Mouse (Mus musculus) granulocyte monocyte progenitor cell, adult 5-6 weeks (primary cell): ENCODE measurements around the gene Hhipl2. TPM values are rescaled to one million over a fixed set of nuclear protein-coding genes. Genes with fewer than 3 reads are reported as not detected.
"Not testable (repeated sequence)": the region's sequence is repeated elsewhere in the genome, so short reads cannot be mapped to it uniquely, and the experiment has no call there.

Source experiments
- ATAC-seq: replicated peaks from 2 replicates; pipeline ENCODE4 v1.8.0; 2016; ENCODE audit warnings: mild to moderate bottlenecking, moderate TSS enrichment, inconsistent platforms; ENCODE audit not compliant: poor library complexity, severe bottlenecking
- total RNA-seq, 2 experiments: library from RNA; stranded (forward) in 1 of 2; stranded (reverse) in 1 of 2; fragments of 200-712, 200-1000 nt in 1 of 2; fragments of >200 nt in 1 of 2; fragmentation: Nextera tagmentation in 1 of 2; gene quantifications; 2 replicates each; pipeline ENCODE4 v1.2.3; 2014 to 2017

Gene Hhipl2
- total RNA-seq (2014; fragmentation: Nextera tagmentation) (not detected in 2 replicates), total RNA-seq (2017) (not detected in 2 replicates)

DNA sequence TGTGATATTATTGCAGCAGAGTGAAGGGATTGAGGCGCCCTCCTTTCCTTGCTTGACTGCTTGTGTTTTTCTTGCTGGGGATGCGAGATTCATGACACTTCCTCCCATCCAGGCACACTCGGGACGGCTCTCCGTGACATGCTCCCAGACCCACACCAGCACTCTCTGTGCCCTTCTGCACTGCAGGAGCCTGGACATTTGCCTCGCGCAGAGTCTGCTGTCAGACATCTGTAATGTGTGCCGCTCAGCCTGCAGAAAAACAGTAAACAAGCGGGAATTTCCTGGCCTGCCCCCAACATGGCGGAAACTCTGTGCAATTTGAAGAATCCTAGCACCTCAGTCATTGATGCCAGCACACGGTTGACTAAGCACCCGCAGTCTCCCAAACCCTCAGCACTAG is at the start of gene Hhipl2:
Gene Hhipl2 (plus strand): TSS at position 343 of the 400 bp plus-strand sequence.
- no peak for ATAC-seq

DNA sequence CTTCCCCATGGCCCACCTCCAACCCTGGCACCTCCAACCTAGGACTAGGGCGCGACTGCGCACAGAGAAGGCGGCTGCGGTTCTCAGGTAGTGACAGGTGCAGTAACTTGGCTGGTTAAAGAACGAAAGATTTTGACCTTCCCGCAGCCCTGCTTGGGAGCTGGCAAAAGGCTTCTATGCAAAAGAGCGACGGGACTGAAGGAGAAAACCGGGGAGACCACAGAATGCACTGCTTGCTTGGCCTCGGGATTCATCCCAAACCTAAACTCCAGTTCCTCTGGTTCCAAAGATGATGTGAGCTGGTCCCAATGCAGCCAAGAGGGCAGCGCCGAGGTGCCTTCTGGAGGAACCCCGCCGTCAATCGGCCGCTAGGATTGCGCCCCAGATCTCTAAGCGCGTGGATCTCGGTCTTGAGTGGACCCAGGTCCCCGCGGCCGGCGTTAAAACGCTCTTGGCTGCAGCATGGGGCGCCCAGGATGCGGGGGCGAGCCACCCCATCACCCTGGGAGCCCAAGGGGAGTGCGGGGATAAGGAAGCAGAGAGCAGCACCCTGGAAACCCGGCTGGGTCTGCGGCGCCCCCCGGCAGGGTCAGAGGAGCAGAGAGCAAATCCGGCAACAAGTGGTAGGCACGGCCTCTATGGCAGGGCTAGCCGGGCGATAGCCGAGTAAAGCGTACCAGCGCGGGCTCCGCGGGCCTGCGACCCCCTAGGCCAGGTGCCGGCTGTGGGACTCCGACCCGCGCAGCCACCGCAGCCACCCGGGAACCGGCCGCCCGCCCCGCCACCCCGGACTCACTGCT is 49.2 kb upstream of the Hhipl2 start:
- peak; percentile 23 for ATAC-seq

DNA sequence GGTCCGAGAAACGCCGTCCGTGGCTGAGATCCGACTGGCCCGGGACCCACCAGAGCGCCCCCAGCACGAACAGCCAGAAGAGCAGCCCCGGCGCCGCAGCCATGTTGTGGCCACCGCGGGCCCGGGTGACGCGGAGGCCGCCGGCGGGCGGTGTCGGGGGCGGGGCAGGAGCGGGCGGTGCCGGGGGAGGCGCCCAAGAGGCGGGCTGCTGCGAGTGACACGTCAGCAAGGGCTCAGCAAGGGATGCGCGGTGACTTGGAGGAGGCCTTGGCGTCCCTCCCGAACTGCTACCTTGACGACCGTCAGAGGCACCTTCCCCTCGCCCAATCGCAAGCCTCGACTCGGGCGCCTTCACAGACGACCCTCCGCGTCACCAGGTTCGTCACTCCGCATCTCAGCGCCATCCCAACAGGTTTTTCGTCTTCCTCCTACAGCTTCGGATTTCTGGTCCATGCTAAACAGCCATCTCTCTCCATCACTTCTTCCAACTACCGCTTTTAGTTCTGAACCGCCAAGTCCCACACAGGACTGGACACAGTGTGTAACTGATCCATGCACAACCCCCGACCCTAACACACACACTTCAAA is 48.5 kb upstream of the Hhipl2 start, which contains the start of gene Mia3:
Gene Mia3 (minus strand): TSS at position 127 of the 588 bp plus-strand sequence.
- peak; percentile 99 for ATAC-seq

DNA sequence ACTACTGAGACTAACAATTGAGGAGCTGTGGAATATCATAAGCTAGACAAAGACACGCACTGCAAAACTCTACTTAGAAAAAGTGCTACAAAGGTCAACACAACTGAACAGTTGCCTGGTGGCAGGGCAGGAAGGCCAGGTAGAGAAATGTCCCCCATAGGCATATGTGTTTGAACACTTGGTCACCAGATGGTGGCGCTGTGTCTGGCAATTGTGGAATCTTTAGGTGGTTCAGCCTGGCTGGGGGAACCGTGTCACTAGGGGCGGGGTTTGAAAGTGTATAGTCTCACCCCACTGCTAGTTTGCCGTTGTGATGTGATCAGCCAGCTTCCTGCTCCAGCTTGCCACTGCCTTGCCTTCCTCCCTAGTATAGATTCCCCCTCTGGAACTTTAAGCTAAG is 43.3 kb upstream of the Hhipl2 start:
- no peak for ATAC-seq

DNA sequence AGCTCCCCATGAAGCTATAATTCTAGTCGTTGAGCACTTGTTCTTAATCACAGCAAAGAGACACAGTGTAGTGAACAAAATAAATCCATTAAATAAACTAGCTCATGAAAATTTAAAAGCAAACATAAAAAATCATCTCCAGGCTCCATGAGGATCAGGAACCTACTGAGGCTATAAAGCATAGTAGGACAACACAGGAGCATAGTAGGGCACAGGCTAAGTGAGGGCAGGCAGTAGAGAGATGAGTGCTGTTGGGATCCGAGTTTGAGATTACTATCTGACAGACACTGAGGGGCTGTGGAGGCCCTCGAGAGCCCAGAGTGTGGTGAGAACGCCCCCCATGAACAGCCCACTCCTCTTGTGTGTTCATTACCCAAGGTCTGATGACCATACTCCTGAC is 41.0 kb upstream of the Hhipl2 start:
- ATAC-seq = no peak

DNA sequence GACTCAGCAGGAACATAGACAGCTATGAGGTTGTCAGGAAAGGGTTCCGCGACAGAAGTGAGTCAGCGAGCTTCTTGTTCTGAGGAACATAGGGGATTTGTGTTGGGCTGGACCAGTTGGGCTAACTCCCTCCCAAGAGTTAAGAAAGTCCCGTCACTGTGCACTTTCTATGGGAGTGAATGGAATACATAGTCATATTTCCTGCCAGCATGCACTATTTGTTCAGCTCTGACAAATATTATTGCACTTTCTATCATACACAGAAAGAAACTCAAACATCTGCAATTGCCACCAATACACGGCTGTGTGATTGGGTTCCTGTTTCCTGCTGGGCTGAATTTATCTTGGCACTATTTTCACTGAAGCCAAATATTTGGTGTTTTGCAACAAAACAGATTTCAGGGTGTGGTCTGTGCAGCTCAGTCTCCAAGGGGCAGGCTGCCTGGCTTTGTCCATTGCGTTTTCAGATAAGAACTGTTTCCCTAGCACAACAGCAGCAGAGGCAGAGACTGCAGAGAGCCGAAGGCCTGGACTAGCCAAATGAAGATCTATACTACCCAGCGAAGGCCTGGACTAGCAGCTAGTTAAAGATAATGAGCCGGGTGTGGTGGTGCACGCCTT is 39.6 kb upstream of the Hhipl2 start:
- ATAC-seq = peak; percentile 40; the same call in 1 of the 2 replicates

DNA sequence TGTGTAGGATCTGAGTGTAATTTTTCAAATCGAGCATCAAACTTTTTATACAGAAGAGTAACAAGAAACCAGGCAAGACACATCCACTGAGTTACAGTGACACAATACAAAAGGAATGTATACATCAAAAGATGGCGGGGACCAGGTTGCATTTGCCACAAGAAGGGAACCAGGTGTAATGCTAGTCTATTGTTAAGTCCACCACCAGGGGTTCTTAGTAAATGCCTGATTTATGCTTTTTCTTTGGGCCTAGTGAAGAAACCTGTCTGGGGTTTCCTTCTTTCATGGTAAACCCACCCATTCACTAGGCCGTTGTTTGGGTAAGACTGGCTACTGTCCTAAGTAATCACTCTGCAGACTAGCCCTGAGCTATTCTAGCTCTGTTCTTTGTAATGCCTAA is 38.6 kb upstream of the Hhipl2 start:
- ATAC-seq = not testable (repeated sequence)

DNA sequence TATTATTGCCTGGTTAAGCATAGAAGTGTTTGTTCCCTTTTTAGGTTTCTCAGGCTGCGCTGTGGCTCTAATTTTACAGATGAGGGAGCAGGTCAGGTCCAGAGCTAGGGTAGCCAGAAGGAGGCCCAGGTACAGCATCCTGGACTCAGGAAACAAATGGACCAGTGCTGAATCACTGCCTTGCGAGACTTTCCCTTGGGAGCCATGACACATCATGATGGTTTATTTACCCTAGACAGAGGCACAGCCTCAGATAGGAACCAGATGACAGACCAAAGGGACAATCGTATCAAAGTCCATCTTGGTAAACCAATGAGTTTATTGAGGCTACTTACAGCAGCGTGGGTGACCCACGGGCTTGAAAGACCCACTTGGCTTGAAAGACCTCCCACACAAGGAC is 36.2 kb upstream of the Hhipl2 start:
- ATAC-seq = no peak

DNA sequence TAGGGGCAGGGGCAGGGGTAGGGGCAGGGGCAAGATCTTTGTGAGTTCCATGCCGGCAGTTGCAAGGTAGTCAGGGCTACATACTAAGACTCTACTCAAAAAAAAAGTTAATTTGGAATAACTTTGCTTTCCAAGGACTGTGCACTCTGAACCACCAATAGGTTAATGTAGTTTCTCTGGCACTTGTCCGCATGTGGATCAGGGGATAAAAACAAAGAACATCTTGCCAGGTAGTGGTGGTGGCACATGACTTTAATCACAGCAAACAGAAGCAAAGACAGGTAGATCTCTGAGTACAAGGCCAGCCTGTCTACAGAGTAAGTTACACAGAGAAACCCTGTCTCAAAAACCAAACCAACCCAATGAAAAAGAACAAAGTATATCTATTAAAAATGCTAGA is 35.4 kb upstream of the Hhipl2 start:
- no peak for ATAC-seq

DNA sequence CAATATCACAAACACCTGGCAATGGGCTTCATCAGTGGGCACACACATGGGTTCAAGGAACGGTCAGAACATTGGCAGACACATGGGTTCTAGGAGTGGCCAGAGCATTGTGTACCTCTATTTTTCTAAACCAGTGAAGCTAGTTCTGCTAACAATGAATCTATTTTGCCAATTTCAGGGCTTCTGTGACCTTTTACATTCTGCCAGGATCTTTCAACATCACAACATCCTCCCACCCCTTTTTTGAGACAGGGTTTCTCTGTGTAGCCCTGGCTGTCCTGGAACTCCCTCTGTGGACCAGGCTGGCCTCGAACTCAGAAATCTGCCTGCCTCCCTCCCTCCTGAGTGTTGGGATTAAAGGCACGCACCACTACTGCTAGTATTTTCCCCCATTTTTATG is 30.6 kb upstream of the Hhipl2 start:
- ATAC-seq = not testable (repeated sequence)

DNA sequence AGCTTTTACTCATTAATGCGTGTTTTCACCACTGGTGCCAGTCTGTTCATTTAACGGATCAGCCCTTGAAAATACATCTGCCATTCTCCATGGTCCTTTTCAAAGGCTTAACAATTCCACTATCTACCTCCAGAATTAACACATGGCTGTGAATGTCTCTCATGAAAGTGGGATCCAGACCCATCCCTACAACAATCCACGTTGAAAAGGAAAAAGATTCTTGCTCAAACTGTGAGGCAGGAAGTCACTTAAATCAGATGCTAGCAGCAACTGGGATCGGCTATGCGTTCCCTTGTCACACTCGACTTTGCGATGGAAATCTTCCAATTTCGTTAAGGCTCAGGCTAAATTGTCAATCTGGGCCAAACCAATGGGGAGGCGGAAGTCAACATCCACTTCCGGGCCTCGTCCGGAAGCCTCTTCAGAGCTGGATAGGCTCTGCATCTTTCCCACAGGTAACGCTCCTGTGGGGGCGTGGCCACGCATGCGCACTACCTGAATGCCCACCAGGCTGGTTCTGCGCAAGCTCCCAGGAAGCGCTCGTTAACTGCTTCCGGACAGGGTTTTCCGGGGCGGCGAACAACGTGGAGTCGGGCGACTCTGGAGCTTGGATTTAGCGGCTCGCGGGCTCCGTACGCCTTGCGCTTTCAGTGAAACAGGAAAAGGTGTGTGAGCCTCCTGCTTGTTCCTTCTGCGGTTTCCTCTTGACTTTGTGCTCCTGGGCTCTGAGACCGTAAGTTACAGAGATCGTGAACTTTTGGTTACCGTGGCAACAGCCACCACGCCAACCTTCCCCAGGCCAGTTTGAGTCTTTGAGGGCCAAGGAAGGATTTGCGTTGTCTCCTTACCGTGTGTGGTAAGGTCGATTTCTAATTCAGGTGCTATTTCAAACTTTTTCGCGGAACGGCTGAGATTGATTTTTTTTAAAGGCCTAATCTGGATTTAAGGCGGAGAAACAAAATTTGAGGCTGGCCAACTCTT is 29.3 kb upstream of the Hhipl2 start, which contains the start of gene Taf1a:
Gene Taf1a (plus strand): TSS at position 556 of the 981 bp plus-strand sequence.
- peak; percentile 98 for ATAC-seq

DNA sequence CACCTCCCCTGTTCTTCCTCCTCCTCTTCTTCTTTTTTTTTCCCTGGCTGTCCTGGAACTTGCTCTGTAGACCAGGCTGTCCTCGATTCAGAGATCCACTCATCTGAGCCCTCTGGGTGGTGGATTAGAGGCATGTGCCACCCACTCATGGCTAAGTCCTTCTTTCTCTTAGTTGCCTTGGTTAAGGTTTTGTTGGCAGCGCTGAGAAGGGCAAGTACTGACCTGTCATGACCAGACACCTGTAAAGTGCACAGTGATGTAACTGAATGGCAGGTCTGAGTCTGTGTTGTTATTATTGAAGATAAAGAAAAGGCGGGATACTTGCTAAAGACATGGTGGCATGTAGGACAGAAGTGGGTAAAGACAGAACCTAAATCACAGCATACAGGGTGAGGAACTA is 14.6 kb upstream of the Hhipl2 start:
- no peak for ATAC-seq

DNA sequence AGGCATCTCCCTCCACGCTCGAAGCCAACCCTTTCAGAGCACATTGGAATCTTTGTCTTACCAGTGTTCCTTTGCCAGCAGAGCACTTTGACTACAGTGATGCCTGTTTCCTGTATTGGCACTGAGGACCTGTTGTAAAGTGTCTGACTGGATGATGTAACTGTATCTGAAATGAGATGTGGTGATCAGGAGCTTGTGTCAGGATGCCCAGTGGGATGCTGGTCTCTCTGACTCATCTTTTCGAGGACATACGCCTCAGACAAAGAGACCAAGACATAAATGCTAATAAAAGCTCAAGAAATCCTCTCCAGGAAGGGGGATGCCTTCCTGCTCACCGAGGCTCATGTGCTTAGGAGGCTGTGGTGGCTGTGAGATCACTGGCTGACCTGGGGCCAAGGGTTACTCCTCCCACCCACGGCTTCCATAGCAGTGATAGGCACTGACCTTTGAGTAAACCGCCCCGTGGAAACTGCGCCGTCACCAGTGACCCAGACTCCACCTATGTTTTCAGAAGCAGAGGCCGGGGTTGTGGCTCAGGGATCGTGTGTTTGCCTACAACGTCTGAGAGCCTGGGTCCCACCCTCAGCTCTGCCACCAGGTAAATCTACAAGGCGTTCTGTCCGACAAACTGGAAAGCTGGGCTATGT is 3.8 kb upstream of the Hhipl2 start:
- ATAC-seq = no peak

DNA sequence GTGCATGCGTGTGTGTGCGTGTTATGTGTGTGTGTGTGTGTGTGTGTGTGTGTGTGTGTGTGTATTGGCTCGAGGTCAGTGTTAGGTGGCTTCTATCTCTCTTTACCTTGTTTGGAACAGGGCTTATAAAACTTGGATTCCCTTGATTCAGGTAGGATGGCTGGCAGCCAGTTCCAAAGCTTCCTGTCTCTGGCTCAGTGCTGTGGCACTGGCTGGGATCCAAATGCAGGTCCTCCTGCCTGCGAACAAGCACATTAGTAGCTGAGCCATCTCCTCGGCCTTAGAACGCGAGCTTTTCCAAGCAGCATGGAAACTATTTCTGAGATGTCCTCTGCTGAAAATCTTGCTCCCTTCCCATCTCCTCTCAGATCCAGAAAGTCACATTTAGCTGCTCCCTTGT is 1.7 kb downstream of the Hhipl2 start:
- no peak for ATAC-seq

DNA sequence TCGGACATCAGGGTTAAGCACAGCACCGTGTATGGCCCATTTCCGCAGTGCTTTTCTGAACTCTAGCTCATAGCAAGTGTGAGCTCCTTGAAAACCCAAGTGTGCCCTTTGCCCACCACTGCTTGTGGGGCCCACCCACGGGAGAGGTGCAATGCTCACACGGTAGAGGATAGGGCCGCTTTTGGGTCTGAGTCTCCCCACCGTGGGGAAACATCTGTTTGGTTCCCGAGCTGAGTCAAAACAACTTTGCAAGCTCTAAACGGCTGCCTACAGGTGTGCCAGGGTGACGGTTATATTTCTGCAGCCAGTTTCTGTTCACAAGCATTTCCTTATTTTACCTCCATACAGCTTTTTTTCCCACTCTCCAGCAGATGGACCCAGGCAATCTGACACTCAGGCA is 2.3 kb downstream of the Hhipl2 start:
- ATAC-seq = no peak

DNA sequence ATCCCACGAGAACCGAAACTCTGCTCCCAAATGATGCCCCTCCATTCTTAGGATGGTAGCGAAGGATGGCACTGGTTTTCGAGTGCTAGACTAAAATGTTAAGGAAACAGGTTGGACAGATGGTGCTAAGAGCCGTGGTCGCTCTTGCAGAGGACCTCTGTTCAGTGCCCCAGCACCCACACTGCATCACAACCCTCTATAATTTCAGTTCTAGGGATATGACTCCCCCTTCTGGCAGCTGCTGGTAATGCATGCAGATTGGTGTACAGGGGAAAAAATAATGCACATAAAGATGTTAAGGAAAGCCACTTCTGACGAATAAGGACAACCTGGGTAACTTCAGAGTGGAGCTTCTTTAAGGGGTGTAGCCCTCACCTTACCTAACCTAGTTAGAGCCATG is 6.1 kb downstream of the Hhipl2 start:
- ATAC-seq = no peak

DNA sequence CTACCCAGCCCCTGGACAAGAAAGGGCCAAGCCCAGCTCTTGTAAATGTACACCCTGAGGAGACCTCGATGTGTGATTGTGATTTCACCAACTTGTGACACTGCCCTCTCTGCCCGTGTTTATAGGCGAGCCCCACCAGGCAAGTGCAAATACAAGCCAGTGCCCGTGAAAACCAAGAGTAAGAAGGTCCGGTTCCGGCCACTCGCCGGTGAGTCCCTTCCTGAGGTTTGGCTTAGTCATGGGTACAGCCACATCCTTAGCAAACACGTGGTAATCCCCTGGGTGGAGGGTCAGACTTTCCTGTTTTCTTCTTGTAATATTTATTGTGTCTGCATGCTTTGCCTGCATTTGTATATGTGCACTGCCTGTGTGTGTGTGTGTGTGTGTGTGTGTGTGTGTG is 16.9 kb downstream of the Hhipl2 start:
- no peak for ATAC-seq

DNA sequence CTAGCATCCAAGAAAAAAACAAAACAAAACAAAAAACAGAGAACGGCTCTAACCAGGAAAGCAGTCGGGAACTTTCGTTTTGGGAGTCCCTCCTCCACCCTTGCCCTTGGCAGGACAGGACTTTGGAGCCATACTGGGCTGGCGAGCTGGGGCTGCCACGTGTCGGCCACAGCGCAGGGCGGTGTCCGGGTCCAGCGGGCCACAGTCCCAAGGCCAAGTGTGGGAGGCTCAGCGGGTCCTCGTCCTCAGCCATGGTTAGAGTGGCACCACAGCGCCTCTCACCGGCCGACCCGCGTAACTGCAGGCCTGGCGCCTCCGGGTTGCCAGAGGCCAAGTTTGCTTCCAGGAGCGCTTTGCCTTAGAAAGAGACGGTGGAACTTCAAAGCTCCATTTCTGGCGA is 21.0 kb downstream of the Hhipl2 start:
- peak; percentile 94 for ATAC-seq

DNA sequence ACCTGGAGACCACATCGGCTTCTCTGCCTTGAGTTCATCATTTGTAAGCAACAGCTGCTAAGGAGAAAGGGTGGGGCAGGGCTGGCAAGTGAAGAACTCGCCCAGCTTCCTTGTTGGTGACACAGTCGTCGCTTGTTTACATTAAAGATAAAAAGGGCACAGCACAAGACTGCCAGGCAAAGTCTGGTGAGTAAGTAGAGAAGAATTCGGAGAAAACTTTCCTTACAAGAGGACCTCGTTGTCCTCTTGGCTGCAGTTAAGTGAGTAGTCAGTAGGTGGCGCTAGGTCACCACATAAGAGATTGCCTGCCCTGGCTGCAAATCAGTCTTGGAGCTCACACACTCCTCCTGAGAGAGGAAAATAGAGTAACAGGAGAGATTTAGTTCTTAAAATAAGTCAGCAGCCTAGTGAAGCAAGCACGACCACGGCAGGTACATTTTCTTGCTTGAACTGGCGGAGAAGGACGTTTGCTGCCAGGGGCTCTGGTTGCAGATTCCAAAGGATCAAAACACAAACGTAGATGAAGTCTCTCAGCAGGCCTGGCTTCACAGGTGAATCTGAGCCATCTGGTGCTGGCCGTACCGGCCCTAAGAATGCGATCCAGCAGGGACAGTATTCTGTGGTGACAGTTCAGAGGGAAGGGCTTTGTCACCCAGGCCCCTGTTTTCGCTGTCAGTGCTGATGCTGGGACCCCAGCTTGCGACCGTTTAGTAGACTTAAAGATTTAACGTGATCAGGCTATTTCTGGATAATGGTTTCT is 24.2 kb downstream of the Hhipl2 start:
- ATAC-seq = peak; percentile 74
